Mouse (Mus musculus): ENCODE measurements at regions not wholly inside any gene's neighbourhood (a gene's known extent, or its start where the extent isn't known, plus 50 kb on each side); places are given as distances from the start of the nearest gene placed in this dataset.
A peak's percentile ranks its signal among the peaks of the same experiment; 100 is the strongest.
"Not testable (repeated sequence)": the region's sequence is repeated elsewhere in the genome, so short reads cannot be mapped to it uniquely, and the experiment has no call there.

GRCm38 (mm10) chr1:94582526-94582925 lies 530.2 kb upstream of the Pdcd1 start:
- no peaks in the 10 kb centered on the region for H3K27me3 ChIP-seq
- H3K4me1 ChIP-seq (replicated peaks), result no peaks in the 10 kb centered on the region
- no peak overlapping the region for H3K9ac ChIP-seq
- ATAC-seq (ENCODE audit: low read depth) (no peak), DNase-seq (no peak)
- H3K27ac ChIP-seq, result no peak overlapping the region
- no peak overlapping the region for H3K4me3 ChIP-seq (replicated peaks)
- no peaks in the 10 kb centered on the region for H3K9me3 ChIP-seq (replicated peaks)
- H3K36me3 ChIP-seq, result no peaks in the 10 kb centered on the region
- H3K4me2 ChIP-seq, result no peak overlapping the region

GRCm38 (mm10) chr1:94581650-94582405 lies 529.5 kb upstream of the Pdcd1 start:
- H3K4me3 ChIP-seq (replicated peaks), result no peak overlapping the region
- no peak overlapping the region for H3K27ac ChIP-seq
- no peaks in the 10 kb centered on the region for H3K36me3 ChIP-seq
- 23% methylated on average over 4 of the region's 4 CpGs for WGBS (ENCODE audit: insufficient replicate concordance)
- no peaks in the 10 kb centered on the region for H3K27me3 ChIP-seq
- no peak overlapping the region for H3K9ac ChIP-seq
- ATAC-seq (ENCODE audit: low read depth) (no peak), DNase-seq (no peak)
- H3K9me3 ChIP-seq (replicated peaks), result no peaks in the 10 kb centered on the region
- no peaks in the 10 kb centered on the region for H3K4me1 ChIP-seq (replicated peaks)
- no peak overlapping the region for H3K4me2 ChIP-seq

- no peak for ATAC-seq (ENCODE audit: low read depth)
These were observed 480.6 kb upstream of the Pdcd1 start for GRCm38 (mm10) chr1:94532773-94533541.

GRCm38 (mm10) chr1:94504080-94504520 lies 451.7 kb upstream of the Pdcd1 start:
- Histone ChIP-seq H3K4me2 (no peak overlapping the region), H3K36me3 (no peaks in the 10 kb centered on the region), H3K27me3 (no peaks in the 10 kb centered on the region), H3K4me3 (replicated peaks) (no peak overlapping the region), H3K9me3 (replicated peaks) (no peaks in the 10 kb centered on the region), H3K27ac (no peak overlapping the region), H3K9ac (no peak overlapping the region), H3K4me1 (replicated peaks) (no peaks in the 10 kb centered on the region)
- WGBS (ENCODE audit: insufficient replicate concordance), result 55% methylated on average over 4 of the region's 4 CpGs
- ATAC-seq (ENCODE audit: low read depth) (no peak), DNase-seq (no peak)

More at GRCm38 (mm10) chr1:94532773-94533541, 480.6 kb upstream of the Pdcd1 start:
- no peak overlapping the region for H3K27ac ChIP-seq
- no peaks in the 10 kb centered on the region for H3K36me3 ChIP-seq
- H3K4me2 ChIP-seq, result no peak overlapping the region
- WGBS (ENCODE audit: insufficient replicate concordance), result 73% methylated on average over 4 of the region's 4 CpGs
- no peak overlapping the region for H3K4me3 ChIP-seq (replicated peaks)
- DNase-seq, result no peak
- no peaks in the 10 kb centered on the region for H3K27me3 ChIP-seq
- H3K9me3 ChIP-seq (replicated peaks), result no peaks in the 10 kb centered on the region
- H3K9ac ChIP-seq, result no peak overlapping the region
- no peaks in the 10 kb centered on the region for H3K4me1 ChIP-seq (replicated peaks)

- Histone ChIP-seq H3K4me2 (no peak overlapping the region), H3K4me1 (replicated peaks) (no peaks in the 10 kb centered on the region), H3K27ac (no peak overlapping the region), H3K27me3 (no peaks in the 10 kb centered on the region), H3K36me3 (no peaks in the 10 kb centered on the region), H3K4me3 (replicated peaks) (no peak overlapping the region), H3K9ac (no peak overlapping the region), H3K9me3 (replicated peaks) (no peaks in the 10 kb centered on the region)
- WGBS (ENCODE audit: insufficient replicate concordance), result 69% methylated on average over 6 of the region's 6 CpGs
- ATAC-seq (ENCODE audit: low read depth) (no peak), DNase-seq (no peak)
These were observed 451.2 kb upstream of the Pdcd1 start for GRCm38 (mm10) chr1:94503379-94504079.

- no peak overlapping the region for H3K27ac ChIP-seq
- no peaks in the 10 kb centered on the region for H3K27me3 ChIP-seq
- no peaks in the 10 kb centered on the region for H3K4me1 ChIP-seq (replicated peaks)
- no peaks in the 10 kb centered on the region for H3K9me3 ChIP-seq (replicated peaks)
- no peak overlapping the region for H3K9ac ChIP-seq
- H3K4me3 ChIP-seq (replicated peaks), result no peak overlapping the region
- 65% methylated on average over 6 of the region's 6 CpGs for WGBS (ENCODE audit: insufficient replicate concordance)
- no peak for DNase-seq
- no peak overlapping the region for H3K4me2 ChIP-seq
- no peak for ATAC-seq (ENCODE audit: low read depth)
- no peaks in the 10 kb centered on the region for H3K36me3 ChIP-seq
These were observed 449.9 kb upstream of the Pdcd1 start for GRCm38 (mm10) chr1:94502066-94502861.

GRCm38 (mm10) chr1:94496992-94497391 lies 444.6 kb upstream of the Pdcd1 start:
- Histone ChIP-seq H3K4me2 (no peak overlapping the region), H3K9ac (no peak overlapping the region), H3K27ac (no peak overlapping the region), H3K27me3 (no peaks in the 10 kb centered on the region), H3K36me3 (no peaks in the 10 kb centered on the region), H3K9me3 (replicated peaks) (no peaks in the 10 kb centered on the region), H3K4me1 (replicated peaks) (no peaks in the 10 kb centered on the region), H3K4me3 (replicated peaks) (no peak overlapping the region)
- whole genome bisulfite sequencing (ENCODE audit: insufficient replicate concordance), result 39% methylated on average over 2 of the region's 2 CpGs
- ATAC-seq (ENCODE audit: low read depth) (no peak), DNase-seq (no peak)

GRCm38 (mm10) chr1:94496341-94496740 lies 444.0 kb upstream of the Pdcd1 start:
- WGBS (ENCODE audit: insufficient replicate concordance), result 69% methylated on average over 3 of the region's 3 CpGs
- H3K27me3 ChIP-seq, result no peaks in the 10 kb centered on the region
- H3K4me1 ChIP-seq (replicated peaks), result no peaks in the 10 kb centered on the region
- H3K27ac ChIP-seq, result no peak overlapping the region
- no peaks in the 10 kb centered on the region for H3K36me3 ChIP-seq
- no peak overlapping the region for H3K4me2 ChIP-seq
- ATAC-seq (ENCODE audit: low read depth) (no peak), DNase-seq (no peak)
- no peak overlapping the region for H3K4me3 ChIP-seq (replicated peaks)
- no peaks in the 10 kb centered on the region for H3K9me3 ChIP-seq (replicated peaks)
- H3K9ac ChIP-seq, result no peak overlapping the region

GRCm38 (mm10) chr1:94487062-94487461 lies 434.7 kb upstream of the Pdcd1 start:
- ATAC-seq (ENCODE audit: low read depth), result no peak
- no peak for DNase-seq

GRCm38 (mm10) chr1:94469834-94470233 lies 417.5 kb upstream of the Pdcd1 start:
- DNase-seq; H3K36me3 ChIP-seq; H3K9ac ChIP-seq; H3K4me2 ChIP-seq; H3K4me1 ChIP-seq (replicated peaks); H3K9me3 ChIP-seq (replicated peaks); H3K4me3 ChIP-seq (replicated peaks); H3K27ac ChIP-seq; H3K27me3 ChIP-seq: not testable (repeated sequence)
- ATAC-seq (ENCODE audit: low read depth), result peak; percentile 100
- WGBS (ENCODE audit: insufficient replicate concordance), result 86% methylated on average over 18 of the region's 18 CpGs

More at GRCm38 (mm10) chr1:94487062-94487461, 434.7 kb upstream of the Pdcd1 start:
- no peak overlapping the region for H3K4me2 ChIP-seq
- no peaks in the 10 kb centered on the region for H3K36me3 ChIP-seq
- no peak overlapping the region for H3K27ac ChIP-seq
- no peaks in the 10 kb centered on the region for H3K9me3 ChIP-seq (replicated peaks)
- H3K27me3 ChIP-seq, result no peaks in the 10 kb centered on the region
- 10% methylated on average over 3 of the region's 3 CpGs for WGBS (ENCODE audit: insufficient replicate concordance)
- no peak overlapping the region for H3K9ac ChIP-seq
- H3K4me1 ChIP-seq (replicated peaks), result no peaks in the 10 kb centered on the region
- no peak overlapping the region for H3K4me3 ChIP-seq (replicated peaks)

- Histone ChIP-seq H3K36me3 (no peaks in the 10 kb centered on the region), H3K27me3 (no peaks in the 10 kb centered on the region), H3K27ac (no peak overlapping the region), H3K4me3 (replicated peaks) (no peak overlapping the region), H3K4me1 (replicated peaks) (no peaks in the 10 kb centered on the region), H3K9ac (no peak overlapping the region), H3K9me3 (replicated peaks) (no peaks in the 10 kb centered on the region), H3K4me2 (no peak overlapping the region)
- ATAC-seq (ENCODE audit: low read depth) (no peak), DNase-seq (no peak)
- 78% methylated on average over 2 of the region's 2 CpGs for WGBS (ENCODE audit: insufficient replicate concordance)
These were observed 371.4 kb upstream of the Pdcd1 start for GRCm38 (mm10) chr1:94423731-94424130.
